Mouse (Mus musculus) lung, adult 2 months (tissue): ENCODE measurements around the gene Kctd10. TPM values are rescaled to one million over a fixed set of nuclear protein-coding genes. Genes with fewer than 3 reads are reported as not detected.

Experiments
- DNase-seq: peaks from one replicate; pipeline ENCODE4 v3.0.0; 2022
- H3K4me1 ChIP-seq: fragments of 200-500 bp; 2 replicates; pipeline ENCODE4 v1.6.1; 2011; ENCODE audit warnings: low read length; ENCODE audit not compliant: control insufficient read depth, insufficient read depth
- H3K4me3 ChIP-seq: fragments of 200-500 bp; replicated peaks from 2 replicates; pipeline ENCODE3; 2011; ENCODE audit warnings: low read depth, mild to moderate bottlenecking, control low read depth, low read length; ENCODE audit errors: extremely low read depth
- CTCF ChIP-seq: fragments of 200-500 bp; IDR thresholded peaks from 2 replicates; pipeline ENCODE4 v1.5.1; 2011; ENCODE audit warnings: mild to moderate bottlenecking, low read length, control low read depth; ENCODE audit not compliant: insufficient read depth
- POLR2A ChIP-seq: fragments of 200-500 bp; IDR thresholded peaks from 2 replicates; pipeline ENCODE4 v1.6.1; 2011; ENCODE audit warnings: low read depth, mild to moderate bottlenecking, control low read depth, low read length, borderline replicate concordance; ENCODE audit errors: extremely low read depth
- WGBS: fragments of 180-500 bp; shearing (Covaris S2); methylation state at CpG from one replicate; pipeline ENCODE4 v1.1.7; 2018; 5-methylcytosine and 5-hydroxymethylcytosine counted together
- polyA plus RNA-seq: library from polyadenylated mRNA; depleted of rRNA; stranded (reverse); fragments of >200 nt; gene quantifications from 2 replicates; pipeline ENCODE4 v1.2.3, GENCODE M21; 2012; rRNA removed

The Kctd10 gene
- 278 and 318 TPM in 2 replicates for polyA plus RNA-seq

DNA sequence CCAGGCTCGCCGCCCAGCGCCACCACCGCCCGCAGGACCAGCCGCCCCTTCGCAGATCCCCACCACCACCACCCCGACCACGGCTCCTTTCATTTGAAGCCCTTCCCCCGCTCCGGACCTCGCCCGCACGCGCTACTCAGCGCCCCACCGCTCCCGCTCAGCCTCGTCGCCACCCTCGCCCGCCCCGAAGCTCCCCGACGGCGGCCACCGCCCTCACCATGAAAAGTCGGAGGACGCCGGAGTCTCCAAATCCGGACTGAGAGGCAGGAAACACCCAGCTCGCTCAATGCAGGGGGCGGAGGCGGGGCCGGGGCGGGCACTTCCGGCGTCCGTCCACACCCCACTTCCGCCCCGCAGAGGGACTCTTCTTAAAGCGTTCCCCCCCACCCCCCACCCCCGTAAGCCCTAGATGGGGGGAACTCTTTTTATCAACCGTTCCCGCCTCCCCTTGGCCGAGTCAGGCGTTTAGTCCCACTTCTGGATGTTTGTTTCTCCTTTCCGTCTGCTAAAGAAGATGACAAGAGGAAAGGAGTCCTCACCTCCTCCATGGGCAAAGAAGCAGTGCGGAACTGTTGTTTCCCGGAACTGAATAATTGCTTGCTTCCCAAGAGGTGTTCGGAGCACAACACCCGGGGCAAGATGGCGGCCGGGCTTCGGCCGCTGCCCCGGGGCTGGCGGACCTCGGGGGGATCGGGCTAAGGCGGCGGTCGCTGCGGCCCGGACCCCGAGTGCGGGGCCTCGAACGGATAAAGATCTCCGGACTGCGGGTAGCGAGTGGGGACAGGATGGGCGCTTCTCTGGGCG is at the start of gene Kctd10, which contains the start of gene Ube3b:
Gene Kctd10, minus strand, starts transcription at position 300 of the 804 bp plus-strand sequence.
Gene Ube3b, plus strand, starts transcription at position 399 of the 804 bp plus-strand sequence.
- Histone ChIP-seq H3K4me3 (peak within 1 kb of the TSS; percentile 88), H3K4me1 (peaks cover 23% of the 10 kb centered on the region)
- WGBS: 2% methylated on average over 74 of the region's 74 CpGs
- TF ChIP-seq CTCF: no peak
- peak; percentile 91 for TF ChIP-seq POLR2A
- peak; percentile 86 for DNase-seq

DNA sequence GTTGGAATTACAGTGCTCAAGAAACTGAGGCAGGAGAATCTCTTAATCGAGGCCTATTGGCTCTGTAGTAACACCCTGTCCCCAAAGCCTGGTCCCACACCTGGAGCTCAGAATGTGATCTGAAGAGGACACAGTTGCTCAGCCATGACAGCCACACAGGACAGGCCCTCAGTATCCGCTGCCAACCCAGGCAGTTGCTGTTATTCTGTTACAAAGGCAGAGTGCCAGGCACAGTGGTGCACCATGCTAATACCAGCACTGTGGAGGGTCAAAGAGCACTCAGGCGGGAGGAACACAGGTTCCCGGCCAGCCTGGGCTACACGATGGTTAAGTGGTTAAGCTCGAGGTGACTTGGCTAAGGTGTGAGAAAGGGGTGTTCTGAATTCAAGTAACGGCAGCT is 49.5 kb upstream of the Kctd10 start:
- Histone ChIP-seq H3K4me1 (no peaks in the 10 kb centered on the region), H3K4me3 (no peak overlapping the region)
- no peak for DNase-seq
- 79% methylated on average over 7 of the region's 7 CpGs for WGBS
- no peak for TF ChIP-seq CTCF
- no peak for TF ChIP-seq POLR2A

GRCm38 (mm10) chr5:114428621-114429020 is 48.3 kb upstream of the Kctd10 start:
- Histone ChIP-seq H3K4me1 (no peaks in the 10 kb centered on the region), H3K4me3 (no peak overlapping the region)
- 67% methylated on average over 18 of the region's 18 CpGs for WGBS
- DNase-seq: no peak
- no peak for TF ChIP-seq CTCF
- TF ChIP-seq POLR2A: no peak

DNA sequence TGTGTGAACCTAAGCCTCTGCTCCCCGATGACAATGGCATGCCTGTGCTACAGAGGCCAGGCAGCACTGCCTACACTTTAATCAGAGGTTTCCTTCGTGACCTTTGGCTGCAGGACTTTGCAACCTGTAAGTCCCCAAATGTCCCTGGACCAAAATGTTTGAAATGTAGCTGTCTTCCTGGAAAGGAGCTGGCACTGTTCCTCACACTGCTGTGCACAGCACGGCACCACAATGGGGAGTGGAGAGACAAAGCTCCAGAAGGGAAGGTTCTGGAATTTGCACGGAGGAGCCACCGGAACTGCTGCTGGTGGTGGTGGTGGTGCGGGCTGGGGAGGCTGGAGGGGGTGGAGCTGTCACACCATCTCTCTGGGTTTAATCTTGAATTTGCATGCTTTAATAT is 46.4 kb upstream of the Kctd10 start:
- TF ChIP-seq CTCF: no peak
- TF ChIP-seq POLR2A: no peak
- Histone ChIP-seq H3K4me1 (peaks cover 8% of the 10 kb centered on the region), H3K4me3 (no peak overlapping the region)
- 71% methylated on average over 6 of the region's 6 CpGs for WGBS
- DNase-seq: no peak

- H3K4me1 ChIP-seq: peaks cover 10% of the 10 kb centered on the region
- WGBS: 75% methylated on average over 5 of the region's 5 CpGs
- no peak for DNase-seq
- H3K4me3 ChIP-seq: no peak overlapping the region
- no peak for TF ChIP-seq POLR2A
- TF ChIP-seq CTCF: no peak
Observed at GRCm38 (mm10) chr5:114423961-114424360, 43.7 kb upstream of the Kctd10 start.

DNA sequence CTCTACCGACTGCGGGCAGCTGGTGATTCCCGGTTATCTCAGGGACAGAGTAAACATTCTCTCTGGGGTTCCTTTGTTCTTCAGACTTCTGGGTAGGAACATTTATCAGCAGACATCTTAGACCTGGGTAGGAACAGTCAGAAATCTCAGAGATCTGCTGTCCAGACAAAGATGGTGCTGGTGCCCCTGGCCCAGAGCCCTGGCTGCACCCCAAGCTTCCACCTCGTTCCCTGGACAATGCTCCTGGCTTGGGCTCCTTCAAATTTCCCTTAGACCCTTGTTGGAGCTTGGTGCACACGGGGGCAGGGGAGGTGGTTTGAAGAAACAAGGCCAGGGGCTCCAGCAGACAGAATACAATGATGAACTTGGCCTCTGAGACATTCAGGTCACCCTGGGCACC is 42.3 kb upstream of the Kctd10 start:
- DNase-seq: no peak
- H3K4me1 ChIP-seq: peaks cover 10% of the 10 kb centered on the region
- TF ChIP-seq POLR2A: no peak
- TF ChIP-seq CTCF: no peak
- WGBS: 14% methylated on average over 5 of the region's 5 CpGs
- no peak overlapping the region for H3K4me3 ChIP-seq

DNA sequence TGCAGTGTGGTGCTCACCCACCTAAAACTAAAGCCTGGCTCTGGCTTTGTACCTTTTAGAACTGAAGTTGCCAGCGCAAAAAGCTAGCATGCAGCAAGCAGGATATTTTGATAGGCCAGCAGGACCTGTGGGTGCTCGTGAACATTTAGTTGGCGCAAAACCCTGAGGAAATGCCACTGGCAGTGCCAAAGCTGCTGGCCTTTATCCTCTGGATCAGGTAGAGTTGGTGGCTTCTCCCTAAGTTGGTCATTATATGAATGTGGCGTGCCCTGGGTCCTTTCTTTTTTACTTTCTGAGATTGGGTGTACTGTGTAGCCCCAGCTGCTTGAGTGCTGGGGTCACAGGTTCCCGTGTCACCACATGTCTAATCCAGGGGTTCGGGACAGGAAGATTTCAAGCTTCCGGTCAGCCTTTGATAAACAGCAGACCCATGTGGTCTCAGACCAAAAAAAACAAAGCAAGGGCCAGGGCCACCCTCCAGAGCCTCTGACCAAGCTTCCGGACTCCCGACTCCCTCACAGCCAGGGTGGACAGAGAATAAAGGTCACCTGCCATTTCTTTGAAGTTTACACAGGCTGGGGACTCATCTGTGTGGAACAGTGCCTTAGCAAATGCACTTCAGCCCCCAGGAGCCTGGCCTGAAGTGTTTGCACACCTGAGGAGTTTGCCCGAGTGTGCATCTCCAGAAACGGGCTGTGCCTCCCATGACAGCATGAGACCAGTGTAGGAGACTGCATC is 41.4 kb upstream of the Kctd10 start:
- WGBS: 37% methylated on average over 11 of the region's 11 CpGs
- H3K4me3 ChIP-seq: no peak overlapping the region
- TF ChIP-seq CTCF (no peak), POLR2A (no peak)
- H3K4me1 ChIP-seq: peaks cover 10% of the 10 kb centered on the region
- DNase-seq: peak; percentile 19

GRCm38 (mm10) chr5:114418541-114418940 is 38.2 kb upstream of the Kctd10 start:
- WGBS: 85% methylated on average over 8 of the region's 8 CpGs
- DNase-seq: no peak
- no peak overlapping the region for H3K4me3 ChIP-seq
- TF ChIP-seq POLR2A: no peak
- TF ChIP-seq CTCF: peak; percentile 39
- H3K4me1 ChIP-seq: peaks cover 10% of the 10 kb centered on the region

DNA sequence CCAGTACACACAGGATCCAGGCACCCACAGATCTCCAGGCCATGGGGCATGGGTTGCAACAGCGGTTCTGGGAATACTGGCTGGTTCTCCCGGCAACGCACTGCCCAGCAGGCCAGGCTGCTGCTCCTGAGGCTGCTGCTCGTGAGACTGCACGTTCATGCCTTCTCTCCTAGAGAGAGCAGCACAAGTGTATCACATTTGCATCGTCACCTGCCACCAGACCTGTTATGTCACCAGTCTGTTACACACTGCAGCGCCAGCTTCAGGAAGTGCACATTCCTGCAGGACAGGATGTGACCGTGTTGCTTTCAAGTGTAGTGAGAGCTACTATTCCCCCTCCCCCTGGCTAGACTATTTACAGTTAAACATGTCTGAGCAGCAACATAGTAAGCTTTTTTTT is 36.5 kb upstream of the Kctd10 start:
- Histone ChIP-seq H3K4me3 (no peak overlapping the region), H3K4me1 (peaks cover 3% of the 10 kb centered on the region)
- WGBS: 50% methylated on average over 8 of the region's 8 CpGs
- DNase-seq: no peak
- TF ChIP-seq CTCF: no peak
- TF ChIP-seq POLR2A: no peak
